Mouse (Mus musculus): ENCODE measurements at regions not wholly inside any gene's neighbourhood (a gene's known extent, or its start where the extent isn't known, plus 50 kb on each side); places are given as distances from the start of the nearest gene placed in this dataset.
A peak's percentile ranks its signal among the peaks of the same experiment; 100 is the strongest.

GRCm38 (mm10) chr15:54677660-54678059 lies 793.0 kb downstream of the Gm7489 start:
- TF ChIP-seq CHD2 (IDR thresholded peaks at IDR 0.05; ENCODE audit: low read depth, low read length) (no peak), MAFK (IDR thresholded peaks at IDR 0.05; ENCODE audit: insufficient read depth, low read depth, low read length) (no peak), HCFC1 (IDR thresholded peaks at IDR 0.05; ENCODE audit: borderline replicate concordance, insufficient read depth, low read length) (no peak), ZC3H11A (IDR thresholded peaks at IDR 0.05; ENCODE audit: borderline replicate concordance, low read depth, low read length) (no peak), ZNF384 (IDR thresholded peaks at IDR 0.05; ENCODE audit: low read depth, low read length) (no peak)
- H3K9me3 ChIP-seq (ENCODE audit: control insufficient read depth, insufficient read depth, low read depth, low read length), result no peaks in the 10 kb centered on the region
- H3K27ac ChIP-seq (ENCODE audit: insufficient read depth, low read depth, low read length, poor library complexity, severe bottlenecking), result no peak overlapping the region
- H3K9ac ChIP-seq (ENCODE audit: insufficient read depth, low read depth, low read length, poor library complexity, severe bottlenecking), result no peak overlapping the region
- peak; percentile 44 for DNase-seq (ENCODE audit: low read depth, low spot score)
- in situ Hi-C loops (cut with MboI; ENCODE audit: low sequenced_read_pairs in 2 of 2, unreplicated experiment in 2 of 2), result no loop called here
- H3K4me3 ChIP-seq (ENCODE audit: insufficient read depth in 1 of 2, low read depth in 1 of 2, low read length in 2 of 2, poor library complexity in 1 of 2, severe bottlenecking in 1 of 2), result peak overlapping the region; percentile 41 to 60; a peak in 2 of 4 replicates
- H3K36me3 ChIP-seq (ENCODE audit: control insufficient read depth, insufficient read depth, low read length, poor library complexity, severe bottlenecking), result no peaks in the 10 kb centered on the region
- H3K4me1 ChIP-seq (ENCODE audit: control insufficient read depth in 2 of 2, insufficient read depth in 2 of 2, low read length in 2 of 2, poor library complexity in 1 of 2), result no peaks in the 10 kb centered on the region
